Mouse (Mus musculus): Measurements from ENCODE around the gene Gpx3. TPM values are rescaled to one million over a fixed set of nuclear protein-coding genes. Genes with fewer than 3 reads are reported as not detected.
"Not testable (repeated sequence)": the region's sequence is repeated elsewhere in the genome, so short reads cannot be mapped to it uniquely, and the experiment has no call there.

Gene Gpx3
- polyA plus RNA-seq, 1 experiment from 2014 or later = 43.1 TPM

DNA sequence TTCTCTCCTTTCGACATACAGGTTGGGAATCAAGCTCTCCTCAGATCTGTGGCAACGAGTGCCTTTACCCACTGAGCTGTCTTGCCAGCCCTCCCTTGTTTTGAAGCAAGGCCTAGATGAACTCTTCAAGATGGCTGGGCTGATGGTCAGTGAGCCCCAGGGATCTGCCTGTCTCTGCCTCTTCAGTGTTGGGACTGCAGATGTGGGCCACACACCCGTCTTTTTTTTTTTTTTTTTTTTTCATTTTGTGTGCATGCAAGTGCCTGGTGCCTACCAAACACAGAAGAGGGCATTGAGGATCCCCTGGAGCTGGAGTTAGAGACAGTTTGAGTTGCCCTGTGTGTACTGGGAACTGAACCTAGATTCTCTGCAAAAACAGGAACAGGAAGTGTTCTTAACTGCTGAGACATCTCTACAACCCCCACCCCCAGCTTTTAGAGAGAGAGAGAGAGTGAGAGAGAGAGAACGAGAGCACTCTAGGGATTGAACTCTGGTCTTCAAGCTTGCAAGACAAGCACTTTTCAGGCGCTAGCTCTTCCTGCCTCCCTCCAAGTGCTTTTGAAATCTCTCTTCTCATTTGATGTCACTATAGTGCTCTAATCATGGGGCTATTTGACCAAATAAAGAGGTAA is 17.9 kb upstream of the Gpx3 start:
- Histone ChIP-seq H3K9ac (no peak overlapping the region), H3K4me3 (replicated peaks) (no peak overlapping the region), H3K36me3 (replicated peaks) (no peaks in the 10 kb centered on the region), H3K4me2 (no peak overlapping the region; the same call in 1 of the 2 replicates), H3K9me3 (replicated peaks) (no peaks in the 10 kb centered on the region), H3K27me3 (no peaks in the 10 kb centered on the region), H3K4me1 (replicated peaks) (peaks cover 34% of the 10 kb centered on the region), H3K27ac (replicated peaks) (peak overlapping the region; percentile 53)
- 37% methylated on average over 5 of the region's 5 CpGs for WGBS (ENCODE audit: insufficient replicate concordance)
- no peak for ATAC-seq (ENCODE audit: insufficient read depth)

GRCm38 (mm10) chr11:54884937-54885336 is 17.3 kb upstream of the Gpx3 start:
- Histone ChIP-seq H3K36me3 (replicated peaks) (no peaks in the 10 kb centered on the region), H3K4me3 (replicated peaks) (no peak overlapping the region), H3K27ac (replicated peaks) (no peak overlapping the region; the same call in none of the 2 replicates), H3K4me2 (no peak overlapping the region; the same call in 1 of the 2 replicates), H3K4me1 (replicated peaks) (peaks cover 29% of the 10 kb centered on the region), H3K9me3 (replicated peaks) (no peaks in the 10 kb centered on the region), H3K9ac (no peak overlapping the region), H3K27me3 (no peaks in the 10 kb centered on the region)
- peak; percentile 62 for ATAC-seq (ENCODE audit: insufficient read depth)
- 19% methylated on average over 5 of the region's 5 CpGs for WGBS (ENCODE audit: insufficient replicate concordance)

GRCm38 (mm10) chr11:54885406-54885805 is 16.8 kb upstream of the Gpx3 start:
- 70% methylated on average over 2 of the region's 2 CpGs for WGBS (ENCODE audit: insufficient replicate concordance)
- no peak overlapping the region for H3K4me2 ChIP-seq
- no peaks in the 10 kb centered on the region for H3K9me3 ChIP-seq (replicated peaks)

GRCm38 (mm10) chr11:54887927-54888326 is 14.3 kb upstream of the Gpx3 start:
- 49% methylated on average over 6 of the region's 6 CpGs for WGBS (ENCODE audit: insufficient replicate concordance)
- H3K4me3 ChIP-seq (replicated peaks) = no peak overlapping the region
- H3K27me3 ChIP-seq = no peaks in the 10 kb centered on the region

More at GRCm38 (mm10) chr11:54885406-54885805, 16.8 kb upstream of the Gpx3 start:
- ATAC-seq (ENCODE audit: insufficient read depth) = no peak
- Histone ChIP-seq H3K27ac (replicated peaks) (no peak overlapping the region; the same call in 1 of the 2 replicates), H3K27me3 (no peaks in the 10 kb centered on the region), H3K9ac (no peak overlapping the region), H3K4me1 (replicated peaks) (peaks cover 26% of the 10 kb centered on the region), H3K4me3 (replicated peaks) (no peak overlapping the region), H3K36me3 (replicated peaks) (no peaks in the 10 kb centered on the region)

GRCm38 (mm10) chr11:54891341-54891740 is 10.9 kb upstream of the Gpx3 start:
- Histone ChIP-seq H3K9ac (no peak overlapping the region), H3K4me2 (no peak overlapping the region), H3K36me3 (replicated peaks) (no peaks in the 10 kb centered on the region), H3K9me3 (replicated peaks) (no peaks in the 10 kb centered on the region), H3K27me3 (no peaks in the 10 kb centered on the region), H3K4me1 (replicated peaks) (no peaks in the 10 kb centered on the region; the same call in 1 of the 2 replicates), H3K4me3 (replicated peaks) (no peak overlapping the region), H3K27ac (replicated peaks) (no peak overlapping the region)
- 58% methylated on average over 5 of the region's 5 CpGs for WGBS (ENCODE audit: insufficient replicate concordance)
- ATAC-seq (ENCODE audit: insufficient read depth) = no peak

More at GRCm38 (mm10) chr11:54887927-54888326, 14.3 kb upstream of the Gpx3 start:
- Histone ChIP-seq H3K9me3 (replicated peaks) (no peaks in the 10 kb centered on the region), H3K9ac (no peak overlapping the region), H3K36me3 (replicated peaks) (no peaks in the 10 kb centered on the region), H3K27ac (replicated peaks) (no peak overlapping the region), H3K4me2 (no peak overlapping the region), H3K4me1 (replicated peaks) (peaks cover 9% of the 10 kb centered on the region)
- no peak for ATAC-seq (ENCODE audit: insufficient read depth)

- Histone ChIP-seq H3K27ac (replicated peaks) (no peak overlapping the region), H3K4me3 (replicated peaks) (no peak overlapping the region), H3K9me3 (replicated peaks) (no peaks in the 10 kb centered on the region), H3K4me1 (replicated peaks) (no peaks in the 10 kb centered on the region; the same call in 1 of the 2 replicates), H3K9ac (no peak overlapping the region), H3K36me3 (replicated peaks) (no peaks in the 10 kb centered on the region), H3K4me2 (no peak overlapping the region), H3K27me3 (no peaks in the 10 kb centered on the region)
- ATAC-seq (ENCODE audit: insufficient read depth) = no peak
- WGBS (ENCODE audit: insufficient replicate concordance) = 58% methylated on average over 7 of the region's 7 CpGs
These were observed 10.2 kb upstream of the Gpx3 start for GRCm38 (mm10) chr11:54892091-54892490.

- H3K4me1 ChIP-seq (replicated peaks) = no peaks in the 10 kb centered on the region; the same call in 1 of the 2 replicates
- H3K27ac ChIP-seq (replicated peaks) = no peak overlapping the region
- no peak overlapping the region for H3K4me3 ChIP-seq (replicated peaks)
- ATAC-seq (ENCODE audit: insufficient read depth) = no peak
- no peaks in the 10 kb centered on the region for H3K27me3 ChIP-seq
- H3K36me3 ChIP-seq (replicated peaks) = no peaks in the 10 kb centered on the region
- no peak overlapping the region for H3K4me2 ChIP-seq
- no peaks in the 10 kb centered on the region for H3K9me3 ChIP-seq (replicated peaks)
- no peak overlapping the region for H3K9ac ChIP-seq
- 70% methylated on average over 9 of the region's 9 CpGs for WGBS (ENCODE audit: insufficient replicate concordance)
These were observed 7.7 kb upstream of the Gpx3 start for GRCm38 (mm10) chr11:54894589-54894988.

DNA sequence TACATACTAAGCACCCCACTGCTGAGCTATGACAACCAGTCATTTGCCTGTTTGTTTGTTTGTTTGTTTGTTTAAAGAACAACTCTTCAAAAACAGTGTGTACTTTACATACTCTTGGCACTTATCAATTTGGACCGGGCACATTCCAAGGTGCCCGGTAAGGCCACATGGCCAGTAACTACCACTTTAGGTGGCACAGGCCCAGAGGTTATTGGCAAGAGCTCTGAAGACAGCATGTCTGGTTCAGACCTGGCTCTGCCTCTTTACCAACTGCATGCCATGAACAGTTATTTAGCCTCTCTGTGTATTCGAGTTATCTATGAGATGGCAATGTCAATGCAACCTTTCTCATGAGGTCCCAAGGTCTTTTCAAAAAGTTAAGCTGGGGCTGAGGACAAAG is 5.6 kb upstream of the Gpx3 start:
- not testable (repeated sequence) for H3K36me3 ChIP-seq (replicated peaks); H3K4me1 ChIP-seq (replicated peaks); H3K27ac ChIP-seq (replicated peaks); H3K9ac ChIP-seq; ATAC-seq (ENCODE audit: insufficient read depth); H3K4me2 ChIP-seq; H3K4me3 ChIP-seq (replicated peaks); H3K9me3 ChIP-seq (replicated peaks); H3K27me3 ChIP-seq
- 64% methylated on average over 3 of the region's 3 CpGs for WGBS (ENCODE audit: insufficient replicate concordance)

GRCm38 (mm10) chr11:54897470-54897869 is 4.8 kb upstream of the Gpx3 start:
- Histone ChIP-seq H3K4me3 (replicated peaks) (no peak overlapping the region), H3K4me1 (replicated peaks) (no peaks in the 10 kb centered on the region), H3K9me3 (replicated peaks) (no peaks in the 10 kb centered on the region), H3K4me2 (no peak overlapping the region), H3K27me3 (peaks cover 4% of the 10 kb centered on the region), H3K9ac (no peak overlapping the region), H3K27ac (replicated peaks) (no peak overlapping the region), H3K36me3 (replicated peaks) (no peaks in the 10 kb centered on the region)
- ATAC-seq (ENCODE audit: insufficient read depth) = no peak
- WGBS (ENCODE audit: insufficient replicate concordance) = 69% methylated on average over 5 of the region's 5 CpGs

DNA sequence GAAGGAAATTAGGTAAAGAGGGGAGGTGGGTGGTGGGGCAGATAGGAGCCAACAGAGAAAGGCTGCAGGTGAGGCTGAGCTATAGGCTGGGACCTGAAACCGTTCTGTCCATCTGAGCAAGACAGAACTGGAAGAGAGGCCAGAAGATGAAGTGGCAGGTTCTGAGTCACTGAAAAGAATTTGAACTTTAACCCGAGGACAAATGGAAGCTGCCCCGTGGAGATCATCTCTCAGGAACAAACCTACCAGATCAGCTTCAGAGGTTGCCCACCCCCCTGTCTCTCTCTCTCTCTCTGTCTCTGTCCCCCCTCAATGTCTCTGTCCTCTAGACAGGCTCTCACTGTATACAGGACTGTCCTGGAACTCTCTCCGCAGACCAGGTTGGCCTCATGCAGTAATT is 2.6 kb upstream of the Gpx3 start:
- Histone ChIP-seq H3K4me3 (replicated peaks) (no peak overlapping the region), H3K9me3 (replicated peaks) (no peaks in the 10 kb centered on the region), H3K4me2 (no peak overlapping the region), H3K36me3 (replicated peaks) (no peaks in the 10 kb centered on the region), H3K27me3 (peaks cover 16% of the 10 kb centered on the region), H3K4me1 (replicated peaks) (peaks cover 16% of the 10 kb centered on the region), H3K27ac (replicated peaks) (no peak overlapping the region), H3K9ac (no peak overlapping the region)
- ATAC-seq (ENCODE audit: insufficient read depth) = no peak
- 60% methylated on average over 4 of the region's 4 CpGs for WGBS (ENCODE audit: insufficient replicate concordance)

GRCm38 (mm10) chr11:54903339-54903738 is 1.1 kb downstream of the Gpx3 start:
- Histone ChIP-seq H3K27me3 (peaks cover 16% of the 10 kb centered on the region), H3K4me3 (replicated peaks) (peak overlapping the region; percentile 49), H3K4me2 (peak overlapping the region; percentile 63), H3K27ac (replicated peaks) (no peak overlapping the region), H3K9me3 (replicated peaks) (no peaks in the 10 kb centered on the region), H3K36me3 (replicated peaks) (no peaks in the 10 kb centered on the region), H3K9ac (no peak overlapping the region), H3K4me1 (replicated peaks) (peaks cover 33% of the 10 kb centered on the region)
- 48% methylated on average over 5 of the region's 5 CpGs for WGBS (ENCODE audit: insufficient replicate concordance)
- no peak for ATAC-seq (ENCODE audit: insufficient read depth)

Data from liver, embryonic 15.5 days (tissue).